Mouse (Mus musculus) liver, postnatal 0 days (tissue): ENCODE data around the gene Naa10.

Experiments used
- CTCF ChIP-seq: sonication (generic); IDR thresholded peaks from 2 replicates; pipeline ENCODE4 v1.5.1; 2016; ENCODE audit warnings: antibody characterized with exemption, low read depth
- EP300 ChIP-seq: IDR thresholded peaks from 2 replicates; pipeline ENCODE4 v1.6.1; 2016; ENCODE audit warnings: antibody characterized with exemption, low read depth, mild to moderate bottlenecking

DNA sequence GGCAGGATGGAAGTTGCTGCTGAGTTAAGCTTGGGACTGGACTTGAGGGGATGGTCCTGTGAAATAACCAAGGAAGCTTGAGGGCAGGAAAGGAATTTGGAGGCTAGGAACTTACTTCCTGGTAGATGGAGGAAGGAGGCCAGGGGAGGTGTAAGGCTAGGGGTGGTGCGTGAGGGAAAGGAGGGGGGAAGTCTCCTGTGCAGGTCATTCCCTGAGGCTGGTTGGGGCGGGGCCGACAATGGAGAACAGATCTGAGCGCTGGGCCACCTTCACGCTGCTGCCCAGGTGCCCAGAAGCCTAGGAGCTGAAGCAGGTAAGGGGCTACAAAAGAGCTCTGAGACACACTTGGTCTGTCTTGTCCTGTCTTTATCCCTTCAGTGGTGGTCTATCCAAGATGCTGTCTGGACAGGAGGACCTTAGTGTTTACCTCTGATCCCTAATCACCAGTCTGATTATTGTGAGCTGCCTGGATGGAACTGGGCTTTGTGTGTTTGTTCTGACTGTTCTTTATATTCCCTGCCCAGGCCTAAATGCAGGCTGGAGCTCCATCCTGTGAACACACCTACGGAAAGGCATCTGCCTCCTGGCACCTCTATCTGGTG is 30.1 kb downstream of the Naa10 start, which contains the start of gene Avpr2:
- TF ChIP-seq EP300 (no peak), CTCF (no peak)
